Mouse (Mus musculus) ES-Bruce4 (cell line): ENCODE measurements around the gene Mink1. TPM values are rescaled to one million over a fixed set of nuclear protein-coding genes. Genes with fewer than 3 reads are reported as not detected.
"Not testable (repeated sequence)": the region's sequence is repeated elsewhere in the genome, so short reads cannot be mapped to it uniquely, and the experiment has no call there.

ENCODE experiments used
- H3K27ac ChIP-seq: 2 replicates; pipeline ENCODE4 v1.5.1; 2012; ENCODE audit warnings: low read length, inconsistent platforms; ENCODE audit not compliant: insufficient read depth
- H3K27me3 ChIP-seq: 2 replicates; pipeline ENCODE4 v1.6.1; 2012; ENCODE audit warnings: mild to moderate bottlenecking, low read length, inconsistent platforms; ENCODE audit not compliant: control insufficient read depth, poor library complexity, insufficient read depth, severe bottlenecking
- H3K36me3 ChIP-seq: 2 replicates; pipeline ENCODE4 v1.6.1; 2012; ENCODE audit warnings: inconsistent platforms, mild to moderate bottlenecking, low read length, moderate library complexity; ENCODE audit not compliant: control insufficient read depth, poor library complexity, insufficient read depth, severe bottlenecking
- H3K4me1 ChIP-seq: one replicate; pipeline ENCODE4 v1.8.1; 2011; ENCODE audit warnings: low read length; ENCODE audit not compliant: control insufficient read depth, insufficient read depth
- H3K4me3 ChIP-seq: 2 replicates; pipeline ENCODE4 v1.5.1; 2011; ENCODE audit warnings: low read depth, mild to moderate bottlenecking, low read length
- H3K9ac ChIP-seq: 2 replicates; pipeline ENCODE4 v1.6.1; 2012; ENCODE audit warnings: low read depth, mild to moderate bottlenecking, inconsistent platforms; ENCODE audit not compliant: poor library complexity, severe bottlenecking
- H3K9me3 ChIP-seq: replicated peaks from 2 replicates; pipeline ENCODE4 v1.6.1; 2012; ENCODE audit warnings: mild to moderate bottlenecking, low read length, inconsistent platforms; ENCODE audit not compliant: control insufficient read depth, poor library complexity, insufficient read depth, severe bottlenecking
- CTCF ChIP-seq: IDR thresholded peaks from one replicate; pipeline ENCODE4 v1.8.1; 2011; ENCODE audit warnings: low read depth, low read length
- EP300 ChIP-seq: IDR thresholded peaks from 2 replicates; pipeline ENCODE4 v1.6.1; 2011; ENCODE audit warnings: low read depth, low read length; ENCODE audit not compliant: insufficient read depth
- POLR2A ChIP-seq: IDR thresholded peaks from one replicate; pipeline ENCODE4 v1.8.1; 2011; ENCODE audit warnings: low read length; ENCODE audit not compliant: insufficient read depth
- polyA plus RNA-seq: library from polyadenylated mRNA; stranded (reverse); fragments of >200 nt; gene quantifications from 2 replicates; pipeline ENCODE4 v1.2.4, GENCODE M21; 2011; ENCODE audit warnings: low read depth; ENCODE audit not compliant: missing spikeins, insufficient read depth, insufficient read length

Gene Mink1
- polyA plus RNA-seq, 1 experiment, result 31.8 TPM

DNA sequence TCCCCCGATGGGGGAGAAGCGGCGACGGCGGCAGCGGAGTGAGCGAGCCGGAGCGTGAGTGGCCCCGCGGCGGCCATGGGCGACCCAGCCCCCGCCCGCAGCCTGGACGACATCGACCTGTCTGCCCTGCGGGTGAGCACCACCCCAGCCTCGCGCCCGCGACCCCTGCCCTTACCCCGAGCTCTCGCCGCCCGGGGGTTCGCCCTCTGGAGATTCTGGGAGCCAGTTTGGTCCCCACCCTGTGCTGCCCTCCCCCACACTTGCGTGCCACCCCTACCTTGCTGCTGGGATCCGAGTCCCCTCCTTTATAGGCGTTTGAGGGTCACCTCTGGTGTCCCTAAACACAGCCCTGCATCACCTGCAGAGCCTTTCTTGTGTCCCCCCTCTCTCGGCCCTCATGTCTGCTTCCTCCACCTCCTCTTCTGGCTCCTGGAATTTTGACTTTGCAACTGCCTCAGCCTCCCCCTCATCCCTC lies 351 bp downstream of the Mink1 start:
- H3K27me3 ChIP-seq, result no peaks in the 10 kb centered on the region
- H3K4me3 ChIP-seq, result peak overlapping the region; percentile 96
- peak overlapping the region; percentile 93 for H3K9ac ChIP-seq

DNA sequence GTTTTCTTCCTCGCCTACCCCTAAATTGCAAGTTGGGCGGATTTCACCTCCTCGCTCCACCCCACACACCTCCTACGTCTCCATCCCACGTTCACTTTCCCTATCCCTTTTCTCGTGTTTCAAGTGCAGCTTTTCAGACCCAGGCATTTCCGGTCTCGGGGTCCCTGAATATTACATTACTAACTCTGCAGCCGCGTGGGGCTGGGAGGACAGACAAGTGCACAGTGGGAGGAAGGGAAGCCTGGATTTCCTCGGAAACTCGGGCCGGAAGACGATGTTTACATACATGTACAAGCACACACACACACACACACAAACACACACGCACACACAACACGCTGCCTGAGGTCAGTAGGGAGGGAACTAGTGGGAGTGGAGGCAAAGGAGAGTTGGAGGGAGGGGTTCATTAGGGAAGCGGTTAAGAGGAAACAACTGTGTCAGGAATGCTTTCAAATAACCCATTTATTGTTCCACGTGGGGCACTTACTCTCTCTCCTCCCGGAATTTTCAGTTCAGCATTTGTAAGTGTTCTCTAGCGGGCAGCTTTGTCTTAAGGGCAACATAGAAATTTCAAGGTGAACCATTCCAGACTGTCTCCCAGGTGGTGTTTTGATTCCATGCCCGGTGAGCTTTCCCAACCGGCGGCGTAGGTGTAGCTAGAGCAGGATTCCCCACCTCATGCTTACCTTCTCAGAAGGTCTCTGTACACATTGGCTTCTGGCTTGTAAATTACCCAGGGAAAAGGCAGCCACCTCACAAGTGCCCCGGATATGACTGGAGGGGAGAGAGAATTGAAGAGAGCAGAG lies 992 bp downstream of the Mink1 start:
- Histone ChIP-seq H3K4me3 (peak overlapping the region; percentile 96), H3K9me3 (no peaks in the 10 kb centered on the region), H3K27ac (no peak overlapping the region), H3K4me1 (no peaks in the 10 kb centered on the region), H3K36me3 (no peaks in the 10 kb centered on the region), H3K9ac (peak overlapping the region; percentile 93), H3K27me3 (no peaks in the 10 kb centered on the region)
- TF ChIP-seq POLR2A (no peak), EP300 (no peak), CTCF (no peak)

More for the DNA sequence above, 351 bp downstream of the Mink1 start:
- H3K36me3 ChIP-seq, result no peaks in the 10 kb centered on the region
- TF ChIP-seq EP300, result no peak
- no peak for TF ChIP-seq CTCF
- no peak for TF ChIP-seq POLR2A
- no peaks in the 10 kb centered on the region for H3K4me1 ChIP-seq
- H3K9me3 ChIP-seq, result no peaks in the 10 kb centered on the region
- no peak overlapping the region for H3K27ac ChIP-seq

DNA sequence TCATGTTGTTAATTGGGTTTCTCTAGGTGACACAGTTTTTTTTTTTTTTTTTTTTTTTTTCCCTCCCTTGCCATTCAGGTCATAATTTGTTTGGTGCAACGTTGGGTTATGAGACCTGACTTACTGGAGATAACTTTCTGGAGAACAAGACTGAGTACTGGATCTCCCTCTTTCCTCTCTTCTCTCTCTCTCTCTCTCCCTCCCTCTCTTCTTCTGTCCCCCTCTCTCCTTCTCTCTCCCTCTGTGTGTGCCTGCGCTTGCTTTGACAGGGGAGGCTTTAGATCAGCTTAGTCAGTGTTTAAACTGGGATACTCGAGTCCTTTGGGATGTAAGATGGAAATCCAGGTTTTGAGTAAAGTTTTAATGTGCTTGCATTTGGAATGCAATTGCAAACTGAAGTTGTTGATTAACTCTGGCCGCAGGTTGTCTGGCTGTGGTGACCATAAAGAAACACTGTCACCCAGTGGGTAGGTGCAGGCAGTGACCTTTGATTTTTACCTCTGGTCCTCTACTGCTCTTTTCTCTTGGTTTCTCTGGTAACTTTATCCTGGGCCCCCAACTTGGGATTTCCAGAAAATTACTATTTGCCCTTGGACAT lies 1.7 kb downstream of the Mink1 start:
- Histone ChIP-seq H3K27me3 (no peaks in the 10 kb centered on the region), H3K4me1 (no peaks in the 10 kb centered on the region), H3K4me3 (no peak overlapping the region), H3K27ac (no peak overlapping the region), H3K36me3 (no peaks in the 10 kb centered on the region), H3K9me3 (no peaks in the 10 kb centered on the region), H3K9ac (peak overlapping the region; percentile 93; the same call in 1 of the 2 replicates)
- no peak for TF ChIP-seq EP300
- TF ChIP-seq POLR2A, result no peak
- TF ChIP-seq CTCF, result no peak

DNA sequence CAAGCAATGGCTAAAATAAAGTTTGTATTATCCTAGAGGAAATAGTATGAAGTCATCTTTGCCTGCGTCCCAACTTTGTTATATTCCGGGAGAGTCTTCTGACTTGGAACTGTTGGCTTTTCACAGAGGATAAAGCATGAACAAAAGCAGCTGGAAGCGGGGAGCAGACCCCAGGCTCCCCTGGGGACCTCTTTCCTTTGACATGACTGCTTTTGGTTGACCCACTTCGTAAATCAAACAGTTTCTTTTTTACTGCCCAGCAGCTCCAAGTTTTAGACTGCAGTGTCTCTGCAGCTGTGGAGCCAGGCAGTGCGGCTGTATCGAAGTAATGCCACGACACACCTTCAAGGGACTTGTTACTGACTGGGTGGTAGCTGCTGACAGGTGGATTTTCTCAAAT lies 3.9 kb downstream of the Mink1 start:
- Histone ChIP-seq H3K4me1 (no peaks in the 10 kb centered on the region), H3K36me3 (no peaks in the 10 kb centered on the region), H3K4me3 (no peak overlapping the region), H3K9ac (no peak overlapping the region), H3K27me3 (no peaks in the 10 kb centered on the region), H3K9me3 (no peaks in the 10 kb centered on the region), H3K27ac (no peak overlapping the region)
- no peak for TF ChIP-seq CTCF
- TF ChIP-seq EP300, result no peak
- TF ChIP-seq POLR2A, result no peak

DNA sequence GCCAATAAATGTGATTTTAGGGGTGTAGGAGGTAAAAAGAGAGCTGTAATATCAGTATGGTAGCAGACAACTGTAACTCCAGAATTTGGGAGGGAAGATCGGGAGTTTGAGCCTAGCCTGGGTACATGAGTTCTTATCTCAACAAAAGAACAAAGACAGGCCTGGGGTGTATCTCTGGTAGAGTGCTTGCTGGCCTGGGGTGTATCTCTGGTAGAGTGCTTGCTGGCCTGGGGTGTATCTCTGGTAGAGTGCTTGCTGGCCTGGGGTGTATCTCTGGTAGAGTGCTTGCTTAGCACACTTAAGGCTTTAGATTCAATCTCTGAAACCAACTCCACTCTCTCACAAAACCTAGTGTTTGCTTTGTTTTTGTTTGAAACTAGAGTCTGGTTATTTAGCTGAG lies 7.9 kb downstream of the Mink1 start:
- H3K9me3 ChIP-seq, H3K36me3 ChIP-seq, H3K27me3 ChIP-seq, H3K4me3 ChIP-seq, H3K27ac ChIP-seq, H3K9ac ChIP-seq, H3K4me1 ChIP-seq: not testable (repeated sequence)

DNA sequence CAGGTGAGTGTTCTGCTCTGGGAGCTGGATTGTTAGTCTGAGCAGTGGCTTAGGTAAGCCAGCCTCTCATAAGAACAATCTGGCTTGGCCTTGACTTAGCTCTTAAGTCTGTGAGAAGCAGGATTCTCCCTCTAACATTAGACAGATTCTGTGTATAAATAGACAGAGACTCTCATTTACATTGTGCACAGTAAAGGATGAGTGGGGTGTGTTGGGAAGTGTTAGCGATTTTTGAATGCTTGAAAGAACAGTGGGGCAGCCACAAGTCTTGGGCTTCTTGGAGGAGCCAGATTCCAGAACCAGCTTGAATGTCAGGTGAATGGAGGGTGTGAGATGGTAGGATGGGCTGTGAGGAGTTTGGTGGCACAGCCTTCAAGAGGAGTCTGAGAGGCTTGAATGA lies 9.0 kb downstream of the Mink1 start:
- TF ChIP-seq CTCF (no peak), EP300 (no peak), POLR2A (no peak)
- Histone ChIP-seq H3K9me3 (no peaks in the 10 kb centered on the region), H3K27ac (no peak overlapping the region), H3K4me3 (no peak overlapping the region), H3K36me3 (no peaks in the 10 kb centered on the region), H3K4me1 (peaks cover 2% of the 10 kb centered on the region), H3K27me3 (no peaks in the 10 kb centered on the region), H3K9ac (no peak overlapping the region)
